Mouse (Mus musculus) neural tube, embryonic 15.5 days (tissue): ENCODE measurements around the gene Efna2. TPM values are rescaled to one million over a fixed set of nuclear protein-coding genes. Genes with fewer than 3 reads are reported as not detected.

Experiments
- ATAC-seq: fragments of 200-750 bp; cut with Nextera tagmentation; 2 replicates; pipeline ENCODE4 v1.8.0; 2017; ENCODE audit warnings: mild to moderate bottlenecking, moderate TSS enrichment, moderate library complexity; ENCODE audit not compliant: low FRiP score
- H3K27ac ChIP-seq: fragments of 300-500 bp; sonication (generic); replicated peaks from 2 replicates; pipeline ENCODE4 v1.5.1; 2015; ENCODE audit warnings: mild to moderate bottlenecking, inconsistent platforms
- H3K27me3 ChIP-seq: fragments of 300-500 bp; sonication (generic); replicated peaks from 2 replicates; pipeline ENCODE4 v1.6.1; 2015; ENCODE audit warnings: inconsistent platforms
- H3K36me3 ChIP-seq: fragments of 300-500 bp; sonication (generic); 2 replicates; pipeline ENCODE4 v1.6.1; 2015; ENCODE audit warnings: inconsistent platforms
- H3K4me1 ChIP-seq: fragments of 300-500 bp; sonication (generic); 2 replicates; pipeline ENCODE4 v1.6.1; 2015; ENCODE audit warnings: inconsistent platforms
- H3K4me2 ChIP-seq: fragments of 300-500 bp; sonication (generic); 2 replicates; pipeline ENCODE4 v1.6.1; 2015; ENCODE audit warnings: inconsistent platforms, mild to moderate bottlenecking, moderate library complexity
- H3K4me3 ChIP-seq: fragments of 300-500 bp; sonication (generic); replicated peaks from 2 replicates; pipeline ENCODE4 v1.5.1; 2015; ENCODE audit warnings: mild to moderate bottlenecking, inconsistent platforms
- H3K9ac ChIP-seq: fragments of 300-500 bp; sonication (generic); replicated peaks from 2 replicates; pipeline ENCODE4 v1.6.1; 2015; ENCODE audit warnings: mild to moderate bottlenecking, inconsistent platforms
- H3K9me3 ChIP-seq: fragments of 300-500 bp; sonication (generic); replicated peaks from 2 replicates; pipeline ENCODE4 v1.6.1; 2016; ENCODE audit warnings: inconsistent platforms
- WGBS: fragments of 180-500 bp; shearing (Covaris S2); methylation state at CpG from one replicate; pipeline ENCODE4 v1.1.7; 2015; ENCODE audit warnings: mixed read lengths; 5-methylcytosine and 5-hydroxymethylcytosine counted together
- polyA plus RNA-seq: library from polyadenylated mRNA; unstranded; fragments of >200 nt; fragmentation: Nextera tagmentation; extraction: Ambion mirVana; gene quantifications from 2 replicates; pipeline ENCODE4 v1.2.1, GENCODE M21; 2015

Gene Efna2
- polyA plus RNA-seq, 1 experiment from 2014 or later: 31.2 TPM

DNA sequence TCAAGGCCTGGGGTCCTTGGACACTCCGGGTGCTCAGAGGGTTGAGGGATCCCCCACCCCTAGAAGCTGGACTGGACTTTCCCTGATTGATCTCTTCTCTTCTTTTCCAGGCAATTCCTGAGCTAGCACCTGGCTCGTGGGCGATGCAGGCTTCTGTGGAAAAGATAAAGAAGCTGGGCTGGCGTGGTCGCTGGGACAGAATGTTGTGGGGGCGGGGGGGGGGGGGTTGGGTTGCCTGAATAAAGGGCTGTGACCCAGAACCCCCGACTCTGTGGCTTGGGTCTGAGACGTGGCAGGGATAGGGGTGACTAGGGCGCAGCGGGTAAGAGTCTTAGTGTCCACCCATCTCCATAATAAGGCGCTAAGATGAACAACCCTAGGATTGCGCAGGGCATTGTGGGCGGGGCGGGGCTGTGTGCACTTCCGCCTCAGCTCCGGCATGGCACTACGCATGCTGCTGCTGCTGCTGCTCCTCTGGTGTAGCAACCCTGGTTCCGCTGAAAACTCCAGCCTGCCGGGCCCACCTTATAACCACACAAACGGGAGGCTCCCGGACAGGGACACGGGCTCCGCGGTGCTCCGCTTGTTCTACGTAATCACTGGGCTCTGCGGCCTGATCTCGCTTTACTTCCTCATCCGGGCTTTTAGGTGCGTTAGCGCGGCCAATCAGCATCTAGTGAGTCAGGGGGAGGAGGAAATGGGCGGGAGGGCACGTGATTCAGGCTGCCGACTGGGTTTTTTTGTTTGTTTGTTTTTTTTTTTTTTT is 6.6 kb upstream of the Efna2 start, which contains the start of gene 1600002K03Rik:
TSS of gene 1600002K03Rik (plus strand) at position 418 of the 766 bp plus-strand sequence.
- peaks cover 58% of the 10 kb centered on the region for H3K4me1 ChIP-seq
- peak within 1 kb of the TSS; percentile 79 for H3K4me2 ChIP-seq
- 7% methylated on average over 35 of the region's 35 CpGs for WGBS
- H3K9ac ChIP-seq: peak within 1 kb of the TSS; percentile 60
- H3K27ac ChIP-seq: peak within 1 kb of the TSS; percentile 92
- H3K27me3 ChIP-seq: no peaks in the 10 kb centered on the region
- H3K9me3 ChIP-seq: no peaks in the 10 kb centered on the region
- H3K36me3 ChIP-seq: peaks cover 25% of the 10 kb centered on the region
- peak within 1 kb of the TSS; percentile 56 for H3K4me3 ChIP-seq
- peak; percentile 71 for ATAC-seq

DNA sequence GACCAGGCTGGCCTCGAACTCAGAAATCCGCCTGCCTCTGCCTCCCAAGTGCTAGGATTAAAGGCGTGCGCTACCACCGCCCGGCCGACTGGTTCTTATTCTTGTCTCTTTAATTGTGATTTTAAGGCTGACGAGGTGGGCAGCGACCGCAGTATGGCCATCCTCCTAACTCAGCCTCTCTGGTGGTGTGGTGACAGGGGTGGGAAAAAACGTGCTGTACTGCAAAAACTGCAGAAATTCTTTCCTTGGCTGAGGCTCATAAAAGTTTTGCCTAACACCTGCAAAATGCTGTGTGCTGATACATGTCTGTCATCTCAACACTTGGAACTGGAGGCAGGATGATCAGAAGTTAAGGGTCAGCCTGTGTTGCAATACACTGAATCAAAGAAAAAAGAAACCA is 5.9 kb upstream of the Efna2 start:
- 5% methylated on average over 11 of the region's 11 CpGs for WGBS

DNA sequence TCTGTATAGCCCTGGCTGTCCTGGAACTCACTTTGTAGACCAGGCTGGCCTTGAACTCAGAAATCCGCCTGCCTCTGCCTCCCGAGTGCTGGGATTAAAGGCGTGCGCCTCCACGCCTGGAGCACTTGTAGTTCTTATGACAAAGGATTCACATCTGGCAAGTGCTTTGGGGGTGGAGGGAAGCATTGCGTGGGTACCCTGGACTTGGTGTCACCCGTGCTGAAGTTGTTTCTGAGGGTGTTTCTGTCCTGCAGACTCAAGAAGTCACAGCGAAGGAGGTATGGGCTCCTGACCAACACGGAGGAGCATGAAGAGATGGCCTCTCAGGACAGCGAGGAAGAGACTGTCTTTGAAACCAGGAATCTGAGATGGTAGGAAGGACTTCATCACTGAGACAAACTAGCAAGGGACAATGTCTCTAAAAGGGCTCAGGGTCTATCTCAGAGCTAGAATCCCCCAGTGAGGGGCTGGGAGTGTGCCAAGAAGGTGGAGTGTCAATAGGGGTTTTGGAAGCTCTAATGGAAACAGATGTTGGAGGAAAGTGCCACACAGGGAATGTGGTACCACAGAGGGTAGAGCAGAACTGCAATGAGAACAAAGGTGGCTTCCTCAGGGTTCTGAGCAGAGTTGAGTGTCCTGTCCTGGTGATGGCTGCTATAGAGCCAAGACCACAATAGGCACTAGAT is 5.2 kb upstream of the Efna2 start:
- no peaks in the 10 kb centered on the region for H3K9me3 ChIP-seq
- no peak overlapping the region for H3K27ac ChIP-seq
- H3K27me3 ChIP-seq: no peaks in the 10 kb centered on the region
- H3K4me2 ChIP-seq: no peak overlapping the region; the same call in 1 of the 2 replicates
- no peak overlapping the region for H3K4me3 ChIP-seq
- WGBS: 87% methylated on average over 10 of the region's 10 CpGs
- no peak overlapping the region for H3K9ac ChIP-seq
- H3K36me3 ChIP-seq: peaks cover 25% of the 10 kb centered on the region
- no peak for ATAC-seq
- H3K4me1 ChIP-seq: peaks cover 53% of the 10 kb centered on the region

More for the DNA sequence above, 5.9 kb upstream of the Efna2 start:
- H3K27me3 ChIP-seq: no peaks in the 10 kb centered on the region
- no peak for ATAC-seq
- H3K9me3 ChIP-seq: no peaks in the 10 kb centered on the region
- peaks cover 25% of the 10 kb centered on the region for H3K36me3 ChIP-seq
- H3K4me3 ChIP-seq: peak overlapping the region; percentile 56
- H3K27ac ChIP-seq: peak overlapping the region; percentile 92
- peaks cover 57% of the 10 kb centered on the region for H3K4me1 ChIP-seq
- peak overlapping the region; percentile 60 for H3K9ac ChIP-seq
- peak overlapping the region; percentile 79 for H3K4me2 ChIP-seq

DNA sequence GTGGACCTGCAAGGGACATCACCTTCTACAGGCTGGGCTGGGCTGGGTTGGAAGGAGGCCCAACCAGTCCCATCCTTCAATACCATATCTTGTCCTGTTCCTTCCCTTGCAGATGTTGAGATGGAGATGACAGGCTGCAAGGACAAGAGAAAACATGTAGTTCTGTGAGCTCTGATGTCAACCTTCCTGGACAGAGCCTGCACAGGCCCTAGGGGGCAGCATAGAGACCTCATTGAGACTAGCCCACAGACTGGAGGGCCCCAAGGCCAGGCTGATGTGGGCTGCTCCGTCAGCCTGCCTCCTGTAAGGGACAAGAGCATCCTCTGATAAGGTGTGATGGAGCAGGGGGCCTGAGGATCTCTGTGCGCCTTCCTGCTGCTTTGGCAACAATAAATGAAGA is 4.6 kb upstream of the Efna2 start:
- no peak for ATAC-seq
- 36% methylated on average over 2 of the region's 2 CpGs for WGBS
- Histone ChIP-seq H3K9me3 (no peaks in the 10 kb centered on the region), H3K27ac (no peak overlapping the region), H3K9ac (no peak overlapping the region), H3K36me3 (peaks cover 25% of the 10 kb centered on the region), H3K27me3 (no peaks in the 10 kb centered on the region), H3K4me2 (no peak overlapping the region), H3K4me1 (peaks cover 47% of the 10 kb centered on the region), H3K4me3 (no peak overlapping the region)

DNA sequence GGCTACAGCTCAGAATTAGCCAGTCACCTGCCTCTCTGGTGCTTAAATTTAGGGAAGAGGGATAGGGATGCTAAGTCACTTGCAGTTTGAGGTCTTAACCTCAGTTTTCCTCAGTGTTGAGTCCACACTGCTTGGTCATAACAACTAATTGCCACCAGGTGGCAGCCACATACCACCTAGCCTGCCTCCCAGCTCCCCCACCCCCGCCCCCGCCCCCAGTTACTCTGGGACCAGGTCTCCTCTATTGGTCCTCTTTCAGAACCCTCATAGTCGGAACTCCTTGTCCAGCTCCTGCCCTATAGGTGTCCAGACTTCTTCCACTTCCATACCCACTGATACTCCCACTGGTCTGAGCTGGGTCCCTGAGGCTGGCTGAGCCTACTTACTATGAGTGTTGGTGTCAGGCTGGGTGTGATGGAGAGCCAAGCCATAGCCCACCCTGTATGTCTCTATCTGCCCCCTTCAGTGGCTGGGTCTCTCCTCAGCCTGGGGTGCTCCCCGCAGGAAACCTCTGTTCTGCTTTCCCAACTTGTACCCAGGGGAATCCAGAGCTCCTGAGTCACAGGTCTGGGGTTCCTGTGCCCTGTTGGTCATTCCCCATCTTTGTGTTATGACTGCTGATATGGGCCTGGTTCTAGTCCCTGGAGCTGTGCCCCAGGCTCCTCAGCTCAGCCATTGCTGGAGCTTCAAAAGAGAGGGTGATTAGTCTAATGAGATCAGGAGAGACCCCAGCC is 3.6 kb upstream of the Efna2 start:
- H3K9ac ChIP-seq: no peak overlapping the region; the same call in 1 of the 2 replicates

DNA sequence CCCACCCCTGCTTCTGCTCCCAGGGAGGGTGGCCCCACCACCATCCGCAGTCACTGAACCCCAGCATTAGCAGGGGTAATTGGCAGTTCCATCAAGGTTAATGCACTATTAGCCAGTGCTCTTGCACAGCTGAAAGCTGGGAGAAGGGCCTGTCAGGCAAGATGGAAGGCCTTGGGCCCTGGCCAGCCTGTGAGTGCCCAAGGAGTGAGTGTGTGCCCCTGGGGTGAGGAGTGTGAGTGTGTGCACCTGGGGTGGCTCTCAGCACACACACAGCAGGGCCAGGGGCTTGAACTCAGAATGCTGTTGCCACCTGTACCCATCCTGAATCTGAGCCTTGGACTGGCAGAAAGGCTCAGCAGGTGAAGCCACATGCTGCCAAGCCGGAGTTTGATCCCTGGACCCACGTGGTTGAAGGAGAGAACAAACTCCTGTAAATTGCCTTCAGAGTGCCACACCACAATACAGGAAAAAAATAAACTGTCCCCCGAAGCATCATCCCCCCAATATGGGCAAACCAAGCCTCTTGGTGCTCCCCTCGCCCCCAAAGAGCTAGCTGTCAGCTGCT is 2.9 kb upstream of the Efna2 start:
- Histone ChIP-seq H3K9me3 (no peaks in the 10 kb centered on the region), H3K27me3 (no peaks in the 10 kb centered on the region), H3K4me1 (peaks cover 50% of the 10 kb centered on the region), H3K4me2 (no peak overlapping the region), H3K36me3 (peaks cover 9% of the 10 kb centered on the region), H3K4me3 (no peak overlapping the region), H3K27ac (peak overlapping the region; percentile 33; the same call in 1 of the 2 replicates), H3K9ac (no peak overlapping the region; the same call in 1 of the 2 replicates)
- 81% methylated on average over 5 of the region's 5 CpGs for WGBS
- ATAC-seq: no peak

More for the DNA sequence above, 3.6 kb upstream of the Efna2 start:
- ATAC-seq: no peak
- peaks cover 15% of the 10 kb centered on the region for H3K36me3 ChIP-seq
- peak overlapping the region; percentile 33; the same call in 1 of the 2 replicates for H3K27ac ChIP-seq
- H3K4me2 ChIP-seq: no peak overlapping the region
- H3K4me3 ChIP-seq: no peak overlapping the region
- H3K4me1 ChIP-seq: peaks cover 47% of the 10 kb centered on the region
- no peaks in the 10 kb centered on the region for H3K9me3 ChIP-seq
- 23% methylated on average over 4 of the region's 4 CpGs for WGBS
- H3K27me3 ChIP-seq: no peaks in the 10 kb centered on the region

DNA sequence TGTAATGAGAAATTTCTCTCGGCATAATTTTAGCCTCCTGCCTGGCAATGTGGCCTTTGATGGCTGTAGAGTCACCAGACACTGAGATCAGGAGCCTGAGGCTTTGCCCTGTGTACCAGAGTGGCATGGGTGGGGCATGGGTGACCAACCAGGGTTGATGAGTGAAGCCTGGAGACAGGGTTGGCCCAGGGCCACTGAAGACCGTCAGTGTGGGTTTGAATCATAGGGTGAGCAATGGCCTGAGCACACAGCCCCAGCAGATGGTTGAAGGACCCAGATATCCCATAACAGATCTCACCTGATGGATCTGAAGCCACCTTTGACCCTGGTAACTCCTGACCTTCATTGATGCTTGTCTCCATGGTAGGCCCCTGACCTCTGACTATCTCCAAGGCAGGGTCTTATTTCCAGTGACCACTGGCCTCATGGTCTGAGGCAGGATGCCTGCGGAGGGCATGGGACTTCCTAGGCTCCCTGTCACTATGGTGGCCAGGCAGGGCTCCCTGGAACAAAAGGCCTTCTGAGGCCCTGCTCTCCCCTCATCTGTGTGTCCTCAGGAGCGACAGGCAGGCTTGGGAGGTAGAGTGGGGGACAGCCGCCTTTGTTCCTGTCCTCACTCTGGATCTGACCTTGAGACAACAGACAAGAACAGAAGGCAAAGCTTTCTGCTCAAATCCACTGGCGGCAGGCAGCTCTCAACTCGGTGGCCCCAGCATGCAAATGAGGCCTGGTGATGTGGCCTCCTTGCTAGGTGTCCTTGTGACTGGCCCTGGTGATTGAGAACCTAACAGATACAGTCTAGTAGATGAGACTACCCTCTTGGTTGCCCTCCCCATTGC is 1.6 kb upstream of the Efna2 start:
- Histone ChIP-seq H3K36me3 (peaks cover 4% of the 10 kb centered on the region; the same call in 1 of the 2 replicates), H3K9ac (no peak overlapping the region)

DNA sequence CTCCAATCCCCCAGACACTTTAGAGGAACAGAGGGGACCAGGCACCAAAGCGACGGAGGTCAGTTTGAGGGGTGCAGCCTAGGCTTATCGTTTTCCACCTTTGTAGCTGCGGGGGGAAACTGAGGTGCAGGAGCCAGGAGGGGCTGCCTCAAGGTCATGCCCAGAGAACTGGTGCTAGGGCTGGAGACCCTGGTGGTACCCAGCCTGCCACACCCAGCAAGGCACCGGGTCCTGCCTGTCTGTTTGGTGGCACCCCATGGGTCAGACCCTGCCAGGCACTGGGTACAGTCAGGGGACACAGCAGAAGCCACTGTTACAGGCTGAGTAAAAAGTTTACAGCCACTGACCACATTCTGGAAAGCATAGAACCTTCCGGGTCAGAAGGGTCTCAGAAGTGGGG is 1.0 kb downstream of the Efna2 start:
- 53% methylated on average over 6 of the region's 6 CpGs for WGBS
- no peak for ATAC-seq

More for the DNA sequence above, 1.6 kb upstream of the Efna2 start:
- no peak overlapping the region for H3K27ac ChIP-seq
- H3K4me2 ChIP-seq: no peak overlapping the region
- H3K4me3 ChIP-seq: no peak overlapping the region
- WGBS: 66% methylated on average over 7 of the region's 7 CpGs
- H3K27me3 ChIP-seq: no peaks in the 10 kb centered on the region
- no peak for ATAC-seq
- peaks cover 49% of the 10 kb centered on the region for H3K4me1 ChIP-seq
- H3K9me3 ChIP-seq: no peaks in the 10 kb centered on the region

DNA sequence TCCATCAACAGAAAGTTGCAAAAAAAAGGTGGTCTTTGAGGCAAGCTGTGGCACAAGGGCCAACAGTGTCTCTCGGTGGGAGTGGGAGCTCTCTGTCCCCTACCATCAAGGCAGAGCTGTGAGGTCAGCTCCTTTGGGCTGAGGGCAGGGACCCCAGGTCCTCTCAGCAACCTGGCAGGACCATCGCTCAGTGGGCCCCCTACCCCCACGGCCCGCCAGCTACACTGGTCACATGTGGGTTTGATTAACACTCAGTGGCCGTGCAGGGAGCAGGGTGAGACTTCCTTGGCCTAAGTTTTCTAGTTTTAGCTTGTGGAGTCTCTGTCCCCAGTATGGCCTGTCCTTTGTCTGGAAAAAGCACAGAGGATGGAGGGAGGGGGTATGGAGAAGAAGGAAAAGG is 1.5 kb downstream of the Efna2 start:
- H3K27ac ChIP-seq: peak overlapping the region; percentile 23; the same call in 1 of the 2 replicates
- H3K36me3 ChIP-seq: peaks cover 4% of the 10 kb centered on the region; the same call in 1 of the 2 replicates
- no peaks in the 10 kb centered on the region for H3K9me3 ChIP-seq
- H3K9ac ChIP-seq: peak overlapping the region; percentile 91
- H3K4me1 ChIP-seq: peaks cover 36% of the 10 kb centered on the region
- ATAC-seq: no peak
- H3K27me3 ChIP-seq: no peaks in the 10 kb centered on the region
- H3K4me3 ChIP-seq: peak overlapping the region; percentile 82
- 53% methylated on average over 5 of the region's 5 CpGs for WGBS
- peak overlapping the region; percentile 81 for H3K4me2 ChIP-seq

More for the DNA sequence above, 1.0 kb downstream of the Efna2 start:
- peak overlapping the region; percentile 82 for H3K4me3 ChIP-seq
- H3K9me3 ChIP-seq: no peaks in the 10 kb centered on the region
- no peaks in the 10 kb centered on the region for H3K27me3 ChIP-seq
- peaks cover 39% of the 10 kb centered on the region for H3K4me1 ChIP-seq
- peaks cover 4% of the 10 kb centered on the region; the same call in 1 of the 2 replicates for H3K36me3 ChIP-seq
- H3K9ac ChIP-seq: peak overlapping the region; percentile 91
- H3K27ac ChIP-seq: no peak overlapping the region
- H3K4me2 ChIP-seq: peak overlapping the region; percentile 81

DNA sequence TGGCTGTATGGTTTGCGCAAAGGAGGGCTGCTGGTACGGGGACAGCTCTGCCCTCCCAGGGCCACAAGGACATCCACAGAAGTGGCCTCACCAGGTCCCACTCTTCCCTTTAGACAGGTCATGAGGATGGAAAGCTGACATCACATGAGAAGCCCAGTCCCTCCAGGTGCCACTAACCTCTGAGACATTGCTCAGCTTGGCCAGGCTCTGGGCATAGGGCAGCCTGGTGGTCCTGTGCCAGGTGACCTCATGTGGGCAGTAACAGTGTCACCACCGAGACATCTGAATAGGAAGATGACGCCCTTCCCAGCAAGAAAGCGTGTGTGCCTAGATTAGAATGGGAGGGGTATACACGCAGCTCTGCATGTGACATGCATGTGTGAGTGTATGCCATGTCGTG is 3.3 kb downstream of the Efna2 start:
- no peaks in the 10 kb centered on the region for H3K9me3 ChIP-seq
- peaks cover 11% of the 10 kb centered on the region for H3K36me3 ChIP-seq
- WGBS: 92% methylated on average over 7 of the region's 7 CpGs
- no peak overlapping the region for H3K9ac ChIP-seq
- H3K27ac ChIP-seq: no peak overlapping the region
- no peak overlapping the region for H3K4me2 ChIP-seq
- H3K4me3 ChIP-seq: no peak overlapping the region
- no peaks in the 10 kb centered on the region for H3K27me3 ChIP-seq
- ATAC-seq: no peak
- H3K4me1 ChIP-seq: peaks cover 32% of the 10 kb centered on the region
